Mouse (Mus musculus) common myeloid progenitor, adult 5-6 weeks (primary cell): ENCODE results near the gene Slc26a10. TPM values are rescaled to one million over a fixed set of nuclear protein-coding genes. Genes with fewer than 3 reads are reported as not detected.
A peak's percentile ranks its signal among the peaks of the same experiment; 100 is the strongest.
"Not testable (repeated sequence)": the region's sequence is repeated elsewhere in the genome, so short reads cannot be mapped to it uniquely, and the experiment has no call there.

Source experiments
- ATAC-seq: replicated peaks from 2 replicates; pipeline ENCODE4 v1.8.0; 2016; ENCODE audit warnings: low read depth, mild to moderate bottlenecking, moderate TSS enrichment, inconsistent platforms; ENCODE audit not compliant: poor library complexity, severe bottlenecking
- total RNA-seq: library from RNA; stranded (forward); fragments of 200-1000, 187-1606 nt; gene quantifications from 2 replicates; pipeline ENCODE4 v1.2.3, GENCODE M21; 2017

Slc26a10 gene
- total RNA-seq, 1 experiment from 2014 or later, result 0.78 TPM

DNA sequence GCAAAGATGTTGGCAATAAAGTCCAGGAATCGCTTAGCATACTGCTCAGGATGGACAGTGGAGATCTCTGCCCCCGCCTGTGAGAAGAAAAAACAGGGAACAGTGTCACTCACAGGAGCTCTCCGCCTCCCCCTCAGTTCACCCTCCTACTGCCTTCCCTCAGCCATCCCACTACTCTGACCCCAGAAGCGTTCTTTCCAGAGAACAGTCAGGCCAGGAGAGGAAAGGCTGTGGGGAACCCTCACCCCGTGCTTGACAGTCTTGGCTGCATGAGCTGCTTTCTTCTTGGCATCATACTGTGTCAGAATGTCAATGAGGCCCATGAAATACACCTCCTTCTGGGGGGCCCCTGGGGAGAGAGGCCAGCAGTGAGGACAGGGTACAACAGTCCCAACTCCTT lies 18.6 kb upstream of the Slc26a10 start:
- no peak for ATAC-seq

DNA sequence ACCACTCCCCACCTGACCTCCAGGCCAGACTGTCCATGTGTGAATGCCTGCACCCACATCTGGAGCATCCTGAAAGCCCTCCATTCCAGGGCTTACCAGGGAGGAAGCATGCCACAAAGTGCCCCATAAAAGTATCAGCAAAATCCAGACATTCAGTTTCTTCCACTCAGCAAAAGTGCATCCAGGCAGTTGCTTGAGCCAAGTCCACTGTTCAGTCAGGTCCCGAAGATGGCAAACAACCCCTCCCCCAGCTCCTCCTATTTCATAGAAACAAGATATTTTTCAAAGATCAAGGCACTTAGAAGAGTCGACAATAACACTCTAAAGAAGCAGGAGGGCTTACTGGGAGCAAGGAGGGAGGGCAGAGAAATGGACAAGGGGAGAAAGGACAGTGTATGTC lies 18.0 kb upstream of the Slc26a10 start:
- ATAC-seq, result no peak

DNA sequence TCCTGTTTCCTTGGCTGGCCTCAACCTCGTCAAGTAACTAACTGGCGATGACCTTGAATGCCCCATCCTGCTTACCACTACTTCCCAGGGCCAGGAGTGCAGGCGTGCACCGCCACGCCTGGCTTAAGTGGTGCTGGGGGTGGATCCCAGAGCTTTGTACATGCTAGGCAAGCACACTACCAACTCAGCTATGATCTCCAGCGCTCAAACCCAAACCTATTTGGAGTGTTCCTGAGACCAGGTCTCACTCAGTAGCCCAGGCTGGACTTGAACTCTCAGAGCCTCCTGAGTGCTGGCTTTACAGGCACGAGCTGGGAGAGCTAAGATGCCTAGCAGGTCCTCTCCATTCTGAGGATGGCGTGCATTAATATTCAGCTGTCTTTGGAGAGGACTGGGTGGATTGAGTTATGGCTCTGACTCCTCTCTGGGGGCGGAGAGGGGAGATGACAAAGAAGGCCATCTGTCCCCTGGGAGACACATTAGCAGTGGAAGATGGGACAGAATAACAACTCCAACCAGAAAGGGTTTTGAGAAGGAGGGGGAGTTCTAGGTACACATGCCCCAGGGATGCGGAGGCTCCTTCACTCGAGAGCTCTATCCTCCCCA lies 17.2 kb upstream of the Slc26a10 start:
- ATAC-seq, result no peak

DNA sequence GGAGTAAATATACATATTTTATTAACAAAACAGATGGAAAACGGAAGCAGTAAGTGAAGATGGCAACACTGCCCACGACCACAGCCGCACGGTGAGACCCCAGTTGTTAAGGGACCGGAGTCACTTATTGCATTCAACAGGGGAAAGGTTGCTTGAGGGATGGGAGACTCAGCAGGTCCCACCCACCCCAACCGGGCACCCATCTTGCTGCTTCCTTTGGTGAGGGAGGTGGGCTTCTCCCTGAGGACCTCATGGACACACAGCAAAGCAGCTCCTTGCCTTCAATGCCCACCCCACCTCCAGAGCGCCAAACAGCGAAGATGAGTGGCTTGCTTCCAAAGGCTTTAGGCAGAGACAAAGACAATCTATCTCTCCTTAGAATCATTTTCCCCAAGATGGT lies 16.7 kb upstream of the Slc26a10 start:
- ATAC-seq, result no peak

- no peak for ATAC-seq
Measured at GRCm38 (mm10) chr10:127196392-127196791, 15.9 kb upstream of the Slc26a10 start.

DNA sequence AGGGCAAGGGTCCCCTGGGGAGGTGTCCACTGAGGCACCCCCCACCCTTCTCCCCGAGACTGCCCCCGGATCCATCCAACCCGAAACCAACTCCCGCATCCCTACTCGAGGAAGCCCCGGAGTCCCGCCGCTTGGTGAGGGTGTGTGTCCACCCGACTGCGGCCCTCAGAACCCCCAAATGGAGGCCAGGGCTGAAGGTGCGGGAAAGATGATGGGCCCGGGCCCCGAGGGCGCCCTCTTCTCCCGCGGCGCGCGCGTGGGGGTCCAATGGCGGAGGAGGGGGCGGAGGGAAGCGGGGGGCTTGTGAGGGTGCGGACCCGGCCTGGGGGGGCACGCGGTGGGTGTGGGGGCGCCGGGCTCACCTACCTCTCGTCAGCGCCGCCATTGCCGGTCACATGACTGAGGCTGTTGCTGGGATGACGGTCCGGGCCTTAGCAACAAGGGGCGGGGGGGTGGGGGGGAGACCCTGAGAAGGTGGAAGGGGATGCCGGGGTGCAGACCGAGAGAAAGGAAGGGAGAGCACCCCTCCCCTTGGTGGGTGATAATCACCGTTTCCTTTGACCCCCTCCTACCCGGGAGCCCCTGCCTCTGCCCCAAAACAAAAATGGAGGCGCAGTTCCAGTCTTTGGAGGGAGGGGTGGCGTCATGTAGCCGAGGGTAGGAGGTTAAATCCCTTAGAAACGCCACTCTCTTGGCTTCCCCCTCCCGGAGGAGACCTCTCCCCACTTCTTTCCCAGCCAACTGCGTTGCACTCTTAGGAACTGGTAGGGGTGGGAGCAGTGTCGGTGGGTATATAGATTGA lies 15.1 kb upstream of the Slc26a10 start, which contains the start of gene Dtx3:
Dtx3 (minus strand) TSS at position 401 of the 802 bp plus-strand sequence.
- ATAC-seq, result 0 out of 2 replicates have a peak, but pooled peaks have one; percentile 13

GRCm38 (mm10) chr10:127194428-127195327 lies 14.2 kb upstream of the Slc26a10 start:
- ATAC-seq, result peak; percentile 49

GRCm38 (mm10) chr10:127193011-127193410 lies 12.6 kb upstream of the Slc26a10 start:
- no peak for ATAC-seq

DNA sequence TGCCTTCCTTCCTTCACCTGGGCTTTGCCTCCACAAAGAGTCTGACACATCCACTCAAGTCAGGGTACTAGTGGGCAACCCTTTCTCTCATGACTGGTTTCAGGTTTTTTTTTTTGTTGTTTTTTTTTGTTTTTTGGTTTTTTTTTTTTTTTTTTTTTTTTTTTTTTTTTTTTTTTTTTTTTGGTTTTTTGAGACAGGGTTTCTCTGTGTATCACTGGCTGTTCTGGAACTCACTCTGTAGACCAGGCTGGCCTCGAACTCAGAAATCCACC lies 11.5 kb upstream of the Slc26a10 start:
- not testable (repeated sequence) for ATAC-seq

- ATAC-seq, result no peak
Measured at GRCm38 (mm10) chr10:127191191-127192056, 11.0 kb upstream of the Slc26a10 start.

- no peak for ATAC-seq
Measured at GRCm38 (mm10) chr10:127190398-127191190, 10.1 kb upstream of the Slc26a10 start.

DNA sequence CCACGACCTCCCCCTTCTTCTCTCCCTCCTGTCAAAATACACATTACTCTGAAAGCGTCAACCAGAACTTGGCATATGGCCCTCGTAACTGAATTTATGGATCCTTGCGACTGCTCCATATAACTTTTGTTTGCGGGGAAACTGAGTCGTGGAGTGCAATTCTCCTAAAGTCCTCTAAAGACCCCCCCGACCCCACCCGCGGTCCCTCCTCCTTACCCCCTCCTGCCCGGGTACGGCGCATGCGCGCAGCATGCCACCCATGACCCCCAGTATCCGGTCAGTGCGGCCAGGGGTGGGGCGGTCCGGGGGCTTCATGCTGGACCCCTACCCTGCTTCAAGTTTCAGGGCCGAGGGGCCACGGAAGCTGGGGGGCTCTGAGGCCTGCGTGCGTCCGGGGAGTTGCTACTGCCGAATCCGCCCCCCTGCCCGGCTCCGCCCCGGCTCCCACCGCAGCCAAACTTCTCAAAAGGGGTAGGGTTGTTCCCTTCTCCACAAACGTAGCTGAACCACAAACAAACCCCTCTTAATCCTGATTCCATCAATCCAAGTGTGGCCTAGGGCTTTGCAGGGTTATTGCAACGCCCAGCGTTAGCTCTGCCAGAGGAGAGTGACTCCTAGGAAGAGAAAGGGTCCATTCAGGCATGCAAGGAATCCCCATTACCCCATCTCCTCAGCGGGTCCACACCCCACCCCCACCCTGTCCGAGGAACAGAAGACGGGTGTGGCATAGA lies 9.4 kb upstream of the Slc26a10 start, which contains the start of gene Arhgef25:
Arhgef25 (minus strand) TSS at position 433 of the 731 bp plus-strand sequence.
- ATAC-seq, result no peak

DNA sequence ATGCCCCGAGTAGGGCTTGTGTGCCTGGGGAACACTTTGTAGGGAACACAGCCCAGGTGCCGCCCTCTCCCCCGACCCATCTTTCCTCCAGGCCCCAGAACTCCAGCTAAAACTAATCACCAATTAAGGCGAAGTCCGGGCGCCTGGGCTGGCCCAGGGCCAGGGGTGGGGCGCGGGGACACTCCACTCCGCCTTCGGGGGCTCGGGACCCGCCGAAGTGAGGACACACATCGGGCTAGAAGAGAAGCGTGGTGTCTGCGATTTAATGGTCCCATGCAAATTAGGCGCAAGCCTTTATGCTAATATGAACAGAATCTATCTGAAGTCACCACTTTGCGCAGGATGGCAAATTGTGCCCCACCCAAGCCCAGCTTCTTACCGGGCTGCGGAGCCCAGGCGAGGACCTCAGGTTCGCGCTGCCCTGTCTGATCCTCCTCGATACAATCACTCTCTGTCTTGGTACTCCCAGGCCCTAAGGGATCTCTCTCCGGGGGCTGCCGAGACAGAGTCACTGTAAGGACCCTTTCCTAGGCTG lies 8.7 kb upstream of the Slc26a10 start:
- peak; percentile 46 for ATAC-seq

- ATAC-seq, result no peak; the same call in 1 of the 2 replicates
Measured at GRCm38 (mm10) chr10:127188465-127189115, 8.1 kb upstream of the Slc26a10 start.

DNA sequence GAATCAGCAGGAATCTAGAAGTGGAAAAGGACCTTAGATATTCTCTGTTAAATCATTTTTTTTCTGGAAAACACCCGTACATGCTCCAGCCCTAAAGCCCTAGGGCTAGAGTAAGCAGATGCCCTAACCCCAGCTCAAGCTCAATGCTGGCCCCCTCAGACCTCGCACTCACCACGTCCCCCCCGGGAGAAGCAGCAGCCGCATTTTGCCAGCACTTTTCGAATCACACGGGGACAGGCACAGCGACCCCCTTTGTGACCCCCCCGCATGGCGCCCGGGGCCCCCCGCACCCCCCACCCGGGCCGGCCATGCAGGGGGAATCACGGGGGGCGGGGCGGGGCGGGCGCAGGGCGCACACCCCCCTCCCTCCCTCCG lies 7.6 kb upstream of the Slc26a10 start:
- ATAC-seq, result no peak

DNA sequence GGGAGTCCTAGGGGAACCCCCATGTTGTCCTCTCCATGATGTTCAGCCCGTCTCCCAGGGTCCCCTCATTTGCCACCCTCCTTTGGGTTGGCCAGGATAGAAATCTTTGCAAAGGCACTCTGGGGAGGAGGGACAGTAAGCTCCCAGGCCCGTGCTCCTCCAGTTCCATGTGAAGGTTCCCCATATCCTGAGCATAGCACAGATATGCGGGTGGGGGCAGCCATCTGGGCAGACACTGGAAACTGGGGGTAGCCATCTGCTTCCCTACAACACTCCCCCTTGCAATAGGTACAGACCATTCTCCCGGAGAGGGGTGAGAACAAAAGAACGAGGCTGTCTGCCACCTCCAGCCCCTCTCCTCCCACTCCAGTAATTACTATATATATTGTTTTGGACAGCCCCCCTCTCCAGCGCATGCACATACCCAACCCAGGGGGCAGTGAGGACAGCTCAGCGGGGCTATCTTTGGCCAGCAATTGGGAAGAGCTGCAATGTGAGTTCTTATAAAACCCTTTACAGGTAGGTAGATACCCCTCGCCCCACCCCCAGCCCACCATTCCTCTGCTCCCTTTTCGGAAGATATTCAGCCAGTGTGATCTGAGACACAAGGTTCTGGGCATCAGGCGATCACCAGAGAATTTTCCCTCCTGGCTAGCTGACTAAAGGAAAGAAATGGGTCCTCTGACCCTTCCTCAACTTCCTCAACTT lies 7.1 kb upstream of the Slc26a10 start:
- ATAC-seq, result no peak

DNA sequence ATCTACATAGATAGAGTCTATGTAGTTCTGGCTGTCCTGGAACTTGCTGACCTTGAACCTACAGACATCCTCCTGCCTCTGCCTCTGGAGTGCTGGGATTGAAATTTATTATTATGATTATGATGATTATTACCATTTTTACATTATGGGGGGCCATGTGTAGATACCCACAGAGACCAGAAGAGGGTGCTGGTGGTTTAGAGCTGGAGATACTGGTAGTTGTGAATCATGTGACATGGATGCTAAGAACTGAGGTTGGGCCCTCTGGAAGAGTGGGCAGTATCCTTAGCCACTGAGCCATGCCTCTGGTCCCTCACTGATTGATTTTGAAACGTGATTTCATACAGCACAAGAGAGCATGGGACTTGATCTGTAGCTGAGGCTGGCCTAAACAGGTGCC lies 6.0 kb upstream of the Slc26a10 start:
- ATAC-seq, result no peak
